Mouse (Mus musculus): ENCODE results near the gene Rbm3. TPM values are rescaled to one million over a fixed set of nuclear protein-coding genes. Genes with fewer than 3 reads are reported as not detected.

The Rbm3 gene
- 357 and 393 TPM in 2 replicates for polyA plus RNA-seq (2015; fragmentation: Nextera tagmentation; extraction: Ambion mirVana)

DNA sequence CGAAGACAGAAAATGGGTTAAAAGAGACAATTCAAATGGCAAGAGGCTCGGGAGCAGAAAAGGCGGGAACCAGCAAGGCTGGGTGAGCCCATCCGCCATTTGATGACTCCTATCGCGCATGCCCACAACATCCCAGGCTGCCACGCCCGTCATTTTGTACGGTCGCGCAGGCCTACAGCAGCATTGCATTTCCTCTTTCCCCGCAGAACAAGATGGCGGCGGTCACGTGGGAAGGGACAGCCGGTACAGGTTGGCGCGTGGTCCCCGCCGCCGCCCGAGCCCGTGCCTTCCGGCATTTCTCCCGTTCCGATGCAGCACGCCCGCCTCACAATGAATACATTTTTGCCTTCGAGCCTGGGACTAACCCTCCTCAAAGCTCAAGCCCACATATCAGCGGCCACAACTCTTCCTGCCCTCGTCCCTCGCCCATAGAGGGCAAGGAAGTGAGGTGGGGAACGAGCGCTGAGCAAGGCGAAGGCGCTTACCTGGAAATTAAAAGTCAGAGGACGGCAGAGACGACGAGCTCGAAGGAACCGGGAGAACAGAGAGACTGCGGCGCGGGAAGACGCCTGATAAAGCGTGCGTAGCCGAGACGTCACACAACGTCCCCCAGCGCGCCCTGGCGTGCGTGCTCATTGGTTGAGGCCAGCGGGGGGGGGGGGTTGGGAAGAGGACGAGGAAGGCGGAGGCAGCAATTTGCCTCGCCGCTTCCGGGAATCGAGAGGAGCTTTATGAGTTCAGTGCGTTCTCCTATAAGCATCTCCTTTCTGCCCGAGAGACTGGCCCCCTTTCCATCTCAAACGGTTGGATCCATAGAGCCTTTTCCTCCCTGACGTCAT lies at the start of gene Rbm3:
Rbm3 (minus strand) TSS at position 728 of the 839 bp plus-strand sequence.
- Histone ChIP-seq H3K4me1 (replicated peaks; ENCODE audit: control insufficient read depth, insufficient read depth, low read length) (peaks cover 9% of the 10 kb centered on the region), H3K4me2 (ENCODE audit: low read length) (peak within 1 kb of the TSS; percentile 59), H3K36me3 (ENCODE audit: control insufficient read depth, insufficient read depth) (peaks cover 13% of the 10 kb centered on the region), H3K4me3 (replicated peaks; ENCODE audit: low read length) (peak within 1 kb of the TSS; percentile 74), H3K27me3 (replicated peaks; ENCODE audit: control insufficient read depth, insufficient read depth, low read length) (no peaks in the 10 kb centered on the region), H3K9me3 (ENCODE audit: control insufficient read depth, low read length) (no peaks in the 10 kb centered on the region), H3K27ac (ENCODE audit: low read length) (peak within 1 kb of the TSS; percentile 98), H3K9ac (replicated peaks; ENCODE audit: low read depth, low read length) (peak within 1 kb of the TSS; percentile 81)
- peak; percentile 96 for ATAC-seq
- 20% methylated on average over 57 of the region's 65 CpGs for WGBS

DNA sequence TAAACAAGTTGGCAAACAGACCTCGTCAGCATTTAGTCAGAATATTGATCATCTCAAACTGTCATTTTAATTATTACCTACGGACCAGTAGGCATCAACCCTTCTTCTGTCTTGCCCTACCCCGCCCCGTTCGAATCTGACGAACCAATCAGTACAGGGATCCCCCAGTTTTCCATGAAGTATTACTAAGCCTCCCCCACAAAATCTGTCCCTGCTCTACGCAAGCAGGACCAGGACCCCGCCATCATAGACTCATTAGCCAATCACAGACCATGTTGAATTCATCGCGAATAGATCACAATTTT lies 47.7 kb upstream of the Rbm3 start, which contains the start of gene Ebp:
Ebp (minus strand) TSS at position 94 of the 305 bp plus-strand sequence.
- ATAC-seq, result peak; percentile 57
- WGBS, result 20% methylated on average over 10 of the region's 10 CpGs
- H3K9me3 ChIP-seq (ENCODE audit: control insufficient read depth, low read length), result no peaks in the 10 kb centered on the region
- H3K9ac ChIP-seq (replicated peaks; ENCODE audit: low read depth, low read length), result peak within 1 kb of the TSS; percentile 61
- no peaks in the 10 kb centered on the region for H3K36me3 ChIP-seq (ENCODE audit: control insufficient read depth, insufficient read depth)
- H3K4me3 ChIP-seq (replicated peaks; ENCODE audit: low read length), result peak within 1 kb of the TSS; percentile 53
- peak within 1 kb of the TSS; percentile 35 for H3K27ac ChIP-seq (ENCODE audit: low read length)
- peak within 1 kb of the TSS; percentile 62 for H3K4me2 ChIP-seq (ENCODE audit: low read length)
- peaks cover 6% of the 10 kb centered on the region for H3K4me1 ChIP-seq (replicated peaks; ENCODE audit: control insufficient read depth, insufficient read depth, low read length)
- H3K27me3 ChIP-seq (replicated peaks; ENCODE audit: control insufficient read depth, insufficient read depth, low read length), result no peaks in the 10 kb centered on the region

DNA sequence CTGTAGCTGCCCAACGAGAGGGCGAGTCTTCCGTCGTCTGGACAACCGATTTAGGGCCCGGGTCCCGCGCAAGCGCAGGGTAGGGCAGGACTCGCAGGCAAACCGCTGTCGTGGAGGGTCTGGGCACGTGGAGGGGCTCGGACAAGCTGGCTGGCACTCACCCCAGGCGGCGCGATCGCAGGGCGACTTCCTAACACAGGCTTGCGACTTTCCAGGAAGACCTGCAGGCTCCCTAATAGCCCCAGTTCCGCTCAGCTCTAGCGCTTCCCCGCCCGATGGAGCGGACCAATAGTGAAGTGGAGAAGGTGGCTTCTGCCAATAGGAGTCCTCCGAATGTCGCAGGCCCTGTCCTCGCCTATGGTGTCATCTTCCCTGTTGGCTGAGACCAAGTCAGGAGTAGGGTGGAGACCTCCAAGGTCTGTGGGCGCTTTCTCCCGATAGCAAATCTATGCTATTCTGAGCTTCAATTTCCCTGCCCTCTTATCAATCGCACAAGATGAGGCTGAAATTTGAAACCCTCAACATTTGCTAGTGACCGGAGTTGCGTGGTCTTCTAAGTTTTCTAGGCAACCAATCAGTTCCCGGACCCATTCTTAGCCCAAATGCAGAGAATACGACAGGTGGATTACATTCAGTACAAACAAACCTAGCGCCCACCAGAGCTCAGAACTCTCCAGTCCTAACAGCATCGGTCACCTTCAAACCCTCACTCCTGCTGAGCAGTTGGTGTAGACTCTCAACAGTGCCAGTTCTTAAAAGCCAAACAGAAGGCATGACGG lies 47.1 kb upstream of the Rbm3 start:
- peak overlapping the region; percentile 35 for H3K27ac ChIP-seq (ENCODE audit: low read length)
- 13% methylated on average over 38 of the region's 38 CpGs for WGBS
- no peaks in the 10 kb centered on the region for H3K36me3 ChIP-seq (ENCODE audit: control insufficient read depth, insufficient read depth)
- no peaks in the 10 kb centered on the region for H3K9me3 ChIP-seq (ENCODE audit: control insufficient read depth, low read length)
- peak overlapping the region; percentile 62 for H3K4me2 ChIP-seq (ENCODE audit: low read length)
- H3K4me1 ChIP-seq (replicated peaks; ENCODE audit: control insufficient read depth, insufficient read depth, low read length), result peaks cover 6% of the 10 kb centered on the region
- peak overlapping the region; percentile 61 for H3K9ac ChIP-seq (replicated peaks; ENCODE audit: low read depth, low read length)
- peak; percentile 98 for ATAC-seq
- peak overlapping the region; percentile 53 for H3K4me3 ChIP-seq (replicated peaks; ENCODE audit: low read length)
- no peaks in the 10 kb centered on the region for H3K27me3 ChIP-seq (replicated peaks; ENCODE audit: control insufficient read depth, insufficient read depth, low read length)

DNA sequence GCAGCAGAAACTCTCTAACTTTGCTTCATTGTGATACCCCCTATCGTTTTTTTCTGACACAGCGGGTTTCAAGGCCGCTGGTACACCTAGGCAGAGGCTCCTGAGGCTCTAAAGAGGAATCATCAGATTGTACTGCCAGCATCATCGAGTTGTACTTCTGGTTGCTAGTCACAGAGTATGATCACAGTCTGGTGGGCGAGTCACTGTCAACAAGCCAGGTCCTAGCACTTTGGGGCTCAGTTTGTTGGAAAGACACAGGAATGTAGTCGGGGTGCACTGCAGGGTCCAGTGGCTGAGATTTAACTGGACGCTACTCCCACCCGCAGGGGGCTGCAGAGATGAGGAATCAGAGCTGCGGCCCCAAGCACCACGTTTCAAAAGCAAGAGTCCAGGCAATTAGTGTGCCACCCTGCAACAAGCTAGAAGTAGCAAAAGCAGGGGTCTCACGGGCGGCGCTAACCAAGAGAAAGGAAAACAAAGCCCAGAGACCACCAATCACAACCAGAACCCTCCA lies 46.5 kb upstream of the Rbm3 start:
- Histone ChIP-seq H3K27ac (ENCODE audit: low read length) (no peak overlapping the region; the same call in 1 of the 2 replicates), H3K4me1 (replicated peaks; ENCODE audit: control insufficient read depth, insufficient read depth, low read length) (peaks cover 6% of the 10 kb centered on the region), H3K36me3 (ENCODE audit: control insufficient read depth, insufficient read depth) (no peaks in the 10 kb centered on the region), H3K4me3 (replicated peaks; ENCODE audit: low read length) (peak overlapping the region; percentile 53), H3K4me2 (ENCODE audit: low read length) (peak overlapping the region; percentile 62), H3K9ac (replicated peaks; ENCODE audit: low read depth, low read length) (peak overlapping the region; percentile 61), H3K9me3 (ENCODE audit: control insufficient read depth, low read length) (no peaks in the 10 kb centered on the region), H3K27me3 (replicated peaks; ENCODE audit: control insufficient read depth, insufficient read depth, low read length) (no peaks in the 10 kb centered on the region)
- WGBS, result 17% methylated on average over 13 of the region's 13 CpGs
- no peak for ATAC-seq

DNA sequence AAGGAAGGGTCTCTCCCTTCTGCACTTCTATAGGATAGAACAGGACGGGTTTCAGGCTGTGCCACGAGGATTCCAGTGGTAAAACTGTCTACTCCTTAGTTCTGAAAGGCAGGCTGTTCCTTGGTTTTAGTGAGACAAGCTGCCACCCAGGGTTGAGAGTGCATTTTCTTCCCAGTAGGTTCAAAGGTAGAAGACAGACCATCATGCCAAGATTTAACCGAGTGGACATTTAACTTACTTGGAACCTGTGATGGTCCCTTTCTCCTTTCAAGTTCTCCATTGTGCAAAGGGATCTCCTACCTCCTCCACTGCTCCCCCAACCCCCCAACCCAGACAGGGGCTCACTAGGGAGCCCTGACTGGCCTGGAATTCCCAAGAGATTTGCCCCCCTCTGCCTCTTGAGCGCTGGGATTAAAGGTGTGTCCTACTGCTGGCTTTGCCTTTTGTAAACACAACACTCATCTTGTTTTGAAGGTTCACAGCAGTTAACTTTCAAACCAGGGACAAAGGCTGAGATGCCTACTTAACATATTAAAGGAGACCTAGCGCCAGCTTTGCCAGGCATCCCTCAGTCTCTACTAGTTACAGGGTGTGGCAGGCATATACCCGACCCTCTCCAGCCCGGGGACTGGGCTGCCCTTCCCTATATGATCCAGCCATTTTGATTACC lies 37.3 kb upstream of the Rbm3 start:
- ATAC-seq, result no peak

DNA sequence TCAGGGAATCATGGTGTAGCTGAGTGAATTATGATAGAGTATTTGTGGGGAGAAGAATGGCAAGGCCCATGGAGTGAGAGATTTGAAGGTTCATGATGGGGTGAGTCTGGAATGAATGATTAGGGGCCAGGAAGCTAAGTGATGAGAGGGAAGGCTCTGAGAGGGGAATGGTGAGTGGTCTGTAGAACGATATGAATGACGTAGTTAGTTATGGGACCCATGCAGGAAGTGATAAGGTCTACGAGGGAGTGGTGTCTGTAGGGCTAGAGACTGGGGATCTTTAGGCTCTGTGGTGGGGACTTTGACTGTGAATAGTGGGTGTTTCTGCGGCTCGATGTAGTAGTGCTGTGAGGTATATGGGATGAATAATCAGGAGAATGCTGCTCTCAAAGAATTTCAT lies 34.0 kb upstream of the Rbm3 start:
- ATAC-seq, result no peak
- H3K4me2 ChIP-seq (ENCODE audit: low read length), result no peak overlapping the region
- no peak overlapping the region for H3K27ac ChIP-seq (ENCODE audit: low read length)
- 93% methylated on average over 5 of the region's 5 CpGs for WGBS
- no peaks in the 10 kb centered on the region for H3K27me3 ChIP-seq (replicated peaks; ENCODE audit: control insufficient read depth, insufficient read depth, low read length)
- H3K9ac ChIP-seq (replicated peaks; ENCODE audit: low read depth, low read length), result no peak overlapping the region
- H3K4me1 ChIP-seq (replicated peaks; ENCODE audit: control insufficient read depth, insufficient read depth, low read length), result peaks cover 3% of the 10 kb centered on the region
- no peaks in the 10 kb centered on the region; the same call in 1 of the 2 replicates for H3K9me3 ChIP-seq (ENCODE audit: control insufficient read depth, low read length)
- H3K4me3 ChIP-seq (replicated peaks; ENCODE audit: low read length), result no peak overlapping the region
- H3K36me3 ChIP-seq (ENCODE audit: control insufficient read depth, insufficient read depth), result no peaks in the 10 kb centered on the region

More for the DNA sequence above, 37.3 kb upstream of the Rbm3 start:
- Histone ChIP-seq H3K4me3 (replicated peaks; ENCODE audit: low read length) (no peak overlapping the region), H3K9ac (replicated peaks; ENCODE audit: low read depth, low read length) (no peak overlapping the region), H3K4me2 (ENCODE audit: low read length) (no peak overlapping the region), H3K9me3 (ENCODE audit: control insufficient read depth, low read length) (no peaks in the 10 kb centered on the region), H3K4me1 (replicated peaks; ENCODE audit: control insufficient read depth, insufficient read depth, low read length) (no peaks in the 10 kb centered on the region), H3K27me3 (replicated peaks; ENCODE audit: control insufficient read depth, insufficient read depth, low read length) (no peaks in the 10 kb centered on the region), H3K27ac (ENCODE audit: low read length) (no peak overlapping the region), H3K36me3 (ENCODE audit: control insufficient read depth, insufficient read depth) (no peaks in the 10 kb centered on the region)
- WGBS, result 14% methylated on average over 7 of the region's 7 CpGs

DNA sequence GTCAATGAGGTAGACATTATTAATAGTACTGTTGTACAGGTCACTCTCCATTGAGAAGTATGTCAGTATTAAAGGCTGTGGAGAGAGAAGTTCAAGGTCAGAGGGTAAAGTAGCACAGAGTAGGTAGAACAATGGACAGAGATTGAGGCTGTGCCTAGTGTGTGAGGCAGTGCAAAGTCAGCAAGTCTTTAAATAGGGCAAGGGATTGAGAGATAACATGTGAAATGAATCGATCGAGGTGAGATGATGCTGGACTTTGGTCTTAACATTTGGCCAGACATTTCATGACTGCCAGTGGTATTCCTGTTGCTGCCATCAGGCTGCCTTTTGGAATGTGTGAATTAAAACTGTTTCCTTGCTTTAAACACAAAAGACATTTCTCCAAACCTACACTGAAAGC lies 33.2 kb upstream of the Rbm3 start:
- 100% methylated on average over 2 of the region's 2 CpGs for WGBS
- Histone ChIP-seq H3K4me2 (ENCODE audit: low read length) (no peak overlapping the region), H3K27ac (ENCODE audit: low read length) (no peak overlapping the region), H3K9me3 (ENCODE audit: control insufficient read depth, low read length) (no peaks in the 10 kb centered on the region; the same call in 1 of the 2 replicates), H3K36me3 (ENCODE audit: control insufficient read depth, insufficient read depth) (no peaks in the 10 kb centered on the region), H3K27me3 (replicated peaks; ENCODE audit: control insufficient read depth, insufficient read depth, low read length) (no peaks in the 10 kb centered on the region), H3K4me1 (replicated peaks; ENCODE audit: control insufficient read depth, insufficient read depth, low read length) (peaks cover 6% of the 10 kb centered on the region), H3K4me3 (replicated peaks; ENCODE audit: low read length) (no peak overlapping the region), H3K9ac (replicated peaks; ENCODE audit: low read depth, low read length) (no peak overlapping the region)
- no peak for ATAC-seq

DNA sequence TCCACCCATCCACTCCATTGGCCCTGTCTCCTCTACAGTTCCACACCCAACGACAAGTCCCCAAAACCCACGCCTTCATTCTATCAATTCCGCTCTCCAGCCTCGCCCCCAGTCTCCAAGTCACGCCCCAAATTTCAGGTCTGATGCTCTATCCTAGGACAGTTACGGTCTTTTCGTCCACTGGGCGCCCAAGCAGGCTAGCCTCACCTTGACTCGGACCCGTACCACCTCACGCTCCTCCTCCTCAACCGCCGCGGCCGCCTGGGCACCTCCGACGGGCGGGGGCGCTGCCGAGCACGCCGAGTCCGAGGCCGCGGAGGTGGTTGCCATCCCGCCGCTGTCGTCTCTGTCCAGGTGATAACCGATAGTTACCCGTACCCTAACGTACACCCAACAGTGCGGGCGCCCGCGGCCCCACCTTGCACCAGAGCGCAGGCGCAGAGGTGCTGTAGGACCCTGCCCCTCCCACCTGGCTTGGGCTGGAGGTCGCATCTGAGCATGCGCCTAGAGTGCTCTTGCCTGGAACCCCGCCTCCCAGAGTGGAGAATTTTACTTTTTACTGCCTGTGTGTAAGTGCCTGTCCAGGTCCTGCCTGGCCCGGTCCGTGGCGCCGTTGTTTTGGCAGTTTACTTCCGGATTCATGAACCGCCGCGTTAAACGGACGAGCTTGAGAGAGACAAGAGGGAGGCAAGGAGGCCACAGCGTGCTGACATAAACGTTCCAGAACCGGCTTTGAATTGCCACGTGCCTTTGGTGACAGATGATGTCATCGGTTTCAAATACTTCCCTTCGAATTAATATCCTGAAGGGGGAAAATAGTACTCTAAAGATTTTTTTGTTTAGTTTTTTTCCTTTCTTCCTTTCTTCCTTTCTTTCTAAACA lies 30.1 kb upstream of the Rbm3 start, which contains the start of gene Tbc1d25:
Tbc1d25 (minus strand) TSS at position 678 of the 882 bp plus-strand sequence.
- Histone ChIP-seq H3K4me1 (replicated peaks; ENCODE audit: control insufficient read depth, insufficient read depth, low read length) (peaks cover 6% of the 10 kb centered on the region), H3K36me3 (ENCODE audit: control insufficient read depth, insufficient read depth) (no peaks in the 10 kb centered on the region), H3K9me3 (ENCODE audit: control insufficient read depth, low read length) (no peaks in the 10 kb centered on the region; the same call in 1 of the 2 replicates), H3K9ac (replicated peaks; ENCODE audit: low read depth, low read length) (peak within 1 kb of the TSS; percentile 68), H3K27me3 (replicated peaks; ENCODE audit: control insufficient read depth, insufficient read depth, low read length) (no peaks in the 10 kb centered on the region), H3K4me2 (ENCODE audit: low read length) (peak within 1 kb of the TSS; percentile 55), H3K27ac (ENCODE audit: low read length) (peak within 1 kb of the TSS; percentile 23; the same call in 1 of the 2 replicates), H3K4me3 (replicated peaks; ENCODE audit: low read length) (peak within 1 kb of the TSS; percentile 61)
- 14% methylated on average over 56 of the region's 56 CpGs for WGBS
- ATAC-seq, result peak; percentile 98

Measured in forebrain, embryonic 16.5 days (tissue).